Mouse (Mus musculus) MEL (cell line): Measurements from ENCODE around the gene Catsper4. TPM values are rescaled to one million over a fixed set of nuclear protein-coding genes. Genes with fewer than 3 reads are reported as not detected.
A peak's percentile ranks its signal among the peaks of the same experiment; 100 is the strongest.

Experiments used
- DNase-seq: peaks from one replicate; pipeline ENCODE4 v3.0.0; 2011; ENCODE audit warnings: low read depth, low spot score
- H3K27ac ChIP-seq: 2 replicates; pipeline ENCODE4 v1.5.1; 2012; ENCODE audit warnings: low read depth, mild to moderate bottlenecking, control low read depth, low read length, moderate library complexity; ENCODE audit not compliant: control insufficient read depth
- H3K27me3 ChIP-seq, 2 experiments: fragments of 150-350 bp in 1 of 2; sonication (generic) in 1 of 2; 2 replicates each; pipeline ENCODE4 v1.6.1; 2012; ENCODE audit warnings: low read length in 2 of 2, mild to moderate bottlenecking in 2 of 2, improper control_type of control experiment in 1 of 2, moderate library complexity in 1 of 2; ENCODE audit not compliant: insufficient read depth in 2 of 2, control insufficient read depth in 1 of 2
- H3K36me3 ChIP-seq, 2 experiments: 2 replicates each; pipeline ENCODE4 v1.6.1; 2012 to 2014; ENCODE audit warnings: low read length in 2 of 2, improper control_type of control experiment in 1 of 2, inconsistent platforms in 1 of 2, mild to moderate bottlenecking in 1 of 2; ENCODE audit not compliant: insufficient read depth in 2 of 2, control insufficient read depth in 1 of 2
- H3K4me1 ChIP-seq, 2 experiments: fragments of 150-350 bp in 1 of 2; sonication (generic) in 1 of 2; 2 replicates each; pipeline ENCODE4 v1.6.1; 2012; ENCODE audit warnings: low read length in 2 of 2, improper control_type of control experiment in 1 of 2, mild to moderate bottlenecking in 1 of 2; ENCODE audit not compliant: insufficient read depth in 2 of 2, control insufficient read depth in 1 of 2
- H3K4me3 ChIP-seq, 2 experiments: fragments of 150-350 bp in 1 of 2; sonication (generic) in 1 of 2; 2 replicates each; pipeline ENCODE4 v1.5.1; 2012; ENCODE audit warnings: low read depth in 2 of 2, low read length in 2 of 2, mild to moderate bottlenecking in 2 of 2, moderate library complexity in 2 of 2, control low read depth in 1 of 2, improper control_type of control experiment in 1 of 2; ENCODE audit not compliant: control insufficient read depth in 1 of 2, insufficient read depth in 1 of 2
- H3K79me2 ChIP-seq: 2 replicates; pipeline ENCODE4 v1.6.1; 2012; ENCODE audit warnings: mild to moderate bottlenecking, low read length, moderate library complexity; ENCODE audit not compliant: control insufficient read depth, poor library complexity, insufficient read depth
- H3K9ac ChIP-seq: 2 replicates; pipeline ENCODE4 v1.6.1; 2012; ENCODE audit warnings: low read depth, mild to moderate bottlenecking, control low read depth, low read length, moderate library complexity; ENCODE audit not compliant: control insufficient read depth, poor library complexity, severe bottlenecking
- H3K9me3 ChIP-seq: fragments of 150-350 bp; sonication (generic); replicated peaks from 2 replicates; pipeline ENCODE4 v1.6.1; 2012; ENCODE audit warnings: mild to moderate bottlenecking, low read length, improper control_type of control experiment, moderate library complexity; ENCODE audit not compliant: insufficient read depth
- BHLHE40 ChIP-seq: IDR thresholded peaks from 2 replicates; pipeline ENCODE4 v1.6.1; 2012; ENCODE audit warnings: low read depth, mild to moderate bottlenecking, inconsistent platforms, low read length, improper control_type of control experiment, borderline replicate concordance
- CTCF ChIP-seq, 3 experiments: IDR thresholded peaks in 2 of 3; conservative IDR thresholded peaks in 1 of 3; 2 replicates each; pipeline ENCODE4 v1.5.1; 2011 to 2012; ENCODE audit warnings: low read length in 3 of 3, low read depth in 2 of 3, mild to moderate bottlenecking in 2 of 3, improper control_type of control experiment in 1 of 3, inconsistent platforms in 1 of 3, mixed read lengths in 1 of 3, moderate library complexity in 1 of 3; ENCODE audit not compliant: control insufficient read depth in 1 of 3, insufficient read depth in 1 of 3, poor library complexity in 1 of 3, severe bottlenecking in 1 of 3
- ELF1 ChIP-seq: IDR thresholded peaks from 2 replicates; pipeline ENCODE4 v1.6.1; 2014; ENCODE audit warnings: low read depth, mild to moderate bottlenecking, inconsistent platforms, low read length, improper control_type of control experiment, moderate library complexity
- ETS1 ChIP-seq: IDR thresholded peaks from 2 replicates; pipeline ENCODE4 v1.6.1; 2012; ENCODE audit warnings: low read depth, mild to moderate bottlenecking, inconsistent platforms, low read length, improper control_type of control experiment, moderate library complexity
- GABPA ChIP-seq: IDR thresholded peaks from 2 replicates; pipeline ENCODE4 v1.6.1; 2012; ENCODE audit warnings: low read depth, mild to moderate bottlenecking, inconsistent platforms, low read length, improper control_type of control experiment, moderate library complexity
- HCFC1 ChIP-seq: IDR thresholded peaks from 2 replicates; pipeline ENCODE4 v1.6.1; 2012; ENCODE audit warnings: low read depth, mild to moderate bottlenecking, inconsistent platforms, low read length, improper control_type of control experiment, moderate library complexity
- JUND ChIP-seq: IDR thresholded peaks from 2 replicates; pipeline ENCODE4 v1.6.1; 2011; ENCODE audit warnings: low read depth, mild to moderate bottlenecking, improper control_type of control experiment, low read length
- MAFK ChIP-seq: IDR thresholded peaks from 2 replicates; pipeline ENCODE4 v1.6.1; 2011; ENCODE audit warnings: low read depth, mild to moderate bottlenecking, low read length, improper control_type of control experiment, borderline replicate concordance
- MAX ChIP-seq: IDR thresholded peaks from 2 replicates; pipeline ENCODE4 v1.6.1; 2011; ENCODE audit warnings: low read length, improper control_type of control experiment
- MEF2A ChIP-seq: IDR thresholded peaks from 2 replicates; pipeline ENCODE4 v1.6.1; 2014; ENCODE audit warnings: low read depth, mild to moderate bottlenecking, inconsistent platforms, low read length, improper control_type of control experiment; ENCODE audit not compliant: poor library complexity, insufficient replicate concordance, severe bottlenecking; ENCODE audit errors: extremely low read depth
- MXI1 ChIP-seq: IDR thresholded peaks from 2 replicates; pipeline ENCODE4 v1.6.1; 2011; ENCODE audit warnings: mild to moderate bottlenecking, low read depth, low read length, improper control_type of control experiment
- MYB ChIP-seq: IDR thresholded peaks from 2 replicates; pipeline ENCODE4 v1.6.1; 2011; ENCODE audit warnings: mild to moderate bottlenecking, low read depth, low read length, improper control_type of control experiment
- MYC ChIP-seq: IDR thresholded peaks from 2 replicates; pipeline ENCODE4 v1.6.1; 2011; ENCODE audit warnings: low read depth, mild to moderate bottlenecking, low read length, improper control_type of control experiment, moderate library complexity
- NELFE ChIP-seq: IDR thresholded peaks from 2 replicates; pipeline ENCODE4 v1.6.1; 2011; ENCODE audit warnings: low read depth, low read length, improper control_type of control experiment
- NRF1 ChIP-seq: IDR thresholded peaks from 2 replicates; pipeline ENCODE4 v1.6.1; 2014; ENCODE audit warnings: low read depth, mild to moderate bottlenecking, inconsistent platforms, low read length, improper control_type of control experiment, moderate library complexity; ENCODE audit not compliant: poor library complexity, insufficient read depth, severe bottlenecking
- POLR2A ChIP-seq, 2 experiments: IDR thresholded peaks; 2 replicates each; pipeline ENCODE4 v1.6.1; 2011 to 2012; ENCODE audit warnings: low read length in 2 of 2, mild to moderate bottlenecking in 2 of 2, control low read depth in 1 of 2, improper control_type of control experiment in 1 of 2, low read depth in 1 of 2, moderate library complexity in 1 of 2; ENCODE audit not compliant: control insufficient read depth in 1 of 2, insufficient read depth in 1 of 2, poor library complexity in 1 of 2
- POLR2AphosphoS2 ChIP-seq: IDR thresholded peaks from 2 replicates; pipeline ENCODE4 v1.6.1; 2011; ENCODE audit warnings: low read length, improper control_type of control experiment
- RAD21 ChIP-seq: IDR thresholded peaks from 2 replicates; pipeline ENCODE4 v1.6.1; 2011; ENCODE audit warnings: mild to moderate bottlenecking, low read depth, low read length, improper control_type of control experiment
- RCOR1 ChIP-seq: IDR thresholded peaks from 2 replicates; pipeline ENCODE4 v1.6.1; 2012; ENCODE audit warnings: low read depth, mild to moderate bottlenecking, inconsistent platforms, low read length, improper control_type of control experiment
- SIN3A ChIP-seq: IDR thresholded peaks from 2 replicates; pipeline ENCODE4 v1.6.1; 2012; ENCODE audit warnings: low read length, improper control_type of control experiment, inconsistent platforms
- TAL1 ChIP-seq: IDR thresholded peaks from 2 replicates; pipeline ENCODE4 v1.6.1; 2012; ENCODE audit warnings: mild to moderate bottlenecking, inconsistent platforms, low read length, moderate library complexity, mixed read lengths
- ZMIZ1 ChIP-seq: IDR thresholded peaks from 2 replicates; pipeline ENCODE4 v1.6.1; 2012; ENCODE audit warnings: low read depth, mild to moderate bottlenecking, inconsistent platforms, low read length, improper control_type of control experiment, moderate library complexity
- ZNF384 ChIP-seq: IDR thresholded peaks from 2 replicates; pipeline ENCODE4 v1.6.1; 2012; ENCODE audit warnings: low read depth, mild to moderate bottlenecking, inconsistent platforms, low read length, improper control_type of control experiment
- polyA plus RNA-seq, 2 experiments: library from polyadenylated mRNA; stranded (reverse) in 1 of 2; unstranded in 1 of 2; fragments of >175 nt in 1 of 2; fragments of >200 nt in 1 of 2; gene quantifications; 2 replicates each; pipeline versions ENCODE4 v1.2.1 to v1.2.4; 2012; ENCODE audit warnings: low replicate concordance in 2 of 2, low read depth in 1 of 2; ENCODE audit not compliant: insufficient read length in 2 of 2, insufficient read depth in 1 of 2, missing spikeins in 1 of 2
- total RNA-seq: library from RNA; depleted of rRNA; stranded (reverse); fragments of 300-350 nt; gene quantifications from 2 replicates; pipeline ENCODE4 v1.2.3, GENCODE M21; 2012

Catsper4 gene
- total and polyA plus RNA-seq, 3 experiments: not detected

- TF ChIP-seq ETS1 (peak; percentile 55; the same call in 1 of the 2 replicates), HCFC1 (peak; percentile 74), POLR2A (IDR thresholded peaks at IDR 0.05; ENCODE audit: control insufficient read depth in 1 of 2, insufficient read depth in 1 of 2, low read depth in 1 of 2, low read length in 2 of 2, poor library complexity in 1 of 2) (peak; percentile 32 to 78; a peak in 2 of 4 replicates), BHLHE40 (peak; percentile 64; the same call in 1 of the 2 replicates), RAD21 (no peak), ELF1 (0 out of 2 replicates have a peak, but pooled peaks have one; percentile 31), MAX (peak; percentile 38; the same call in 1 of the 2 replicates), SIN3A (peak; percentile 80), NELFE (peak; percentile 73), MXI1 (peak; percentile 63; the same call in 1 of the 2 replicates), ZNF384 (no peak), ZMIZ1 (no peak; the same call in none of the 2 replicates), TAL1 (peak; percentile 79), MYB (peak; percentile 47; the same call in 1 of the 2 replicates), POLR2AphosphoS2 (no peak), MAFK (no peak), MEF2A (no peak)
- TF ChIP-seq, all 39 proteins: peak for 21
Observed at GRCm38 (mm10) chr4:134273417-134274345, 46.5 kb upstream of the Catsper4 start (continued).

DNA sequence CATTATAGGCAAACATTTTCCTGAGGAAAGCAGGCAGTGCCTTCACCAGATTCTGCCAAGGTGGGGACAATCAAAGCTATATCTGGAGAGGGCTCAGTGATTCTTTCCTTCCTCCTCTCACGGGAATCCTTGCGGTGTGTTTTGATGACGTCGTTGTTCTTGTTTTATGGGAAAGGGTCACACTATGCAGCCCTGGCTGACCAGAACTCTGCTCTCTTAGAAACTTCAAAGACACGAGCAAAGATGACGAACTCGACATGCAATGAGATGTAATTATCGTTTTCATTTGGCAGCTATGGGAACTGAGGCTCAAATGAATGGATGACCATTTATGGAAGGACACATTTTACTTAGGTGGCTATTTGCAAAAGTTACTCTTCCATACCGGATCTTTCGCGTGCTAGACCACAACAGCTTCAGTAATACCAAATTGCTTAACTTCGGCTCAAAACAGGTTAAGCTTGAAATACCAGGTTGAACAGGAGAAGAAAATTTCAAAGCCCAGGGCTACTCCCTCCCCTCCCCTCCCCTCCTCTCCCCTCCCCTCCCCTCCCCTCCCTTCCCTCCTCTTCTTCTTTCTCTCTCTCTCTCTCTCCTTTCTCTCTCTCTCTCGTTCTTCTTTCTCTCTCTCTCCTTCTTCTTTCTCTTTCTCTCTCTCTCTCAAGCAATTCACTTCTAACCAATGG is 45.7 kb upstream of the Catsper4 start:
- H3K9ac ChIP-seq: peak overlapping the region; percentile 69
- TF ChIP-seq GABPA (no peak), CTCF (IDR thresholded peaks at IDR 0.05 in 2 of 3, conservative IDR thresholded peaks at IDR 0.05 in 1 of 3; ENCODE audit: control insufficient read depth in 1 of 3, insufficient read depth in 1 of 3, low read depth in 2 of 3, low read length in 3 of 3, poor library complexity in 1 of 3, severe bottlenecking in 1 of 3) (no peak), MYC (no peak), NRF1 (no peak), JUND (peak; percentile 59; the same call in 1 of the 2 replicates), RCOR1 (peak; percentile 70)
- H3K36me3 ChIP-seq: peaks cover 4 to 10% of the 10 kb centered on the region in 2 experiments; a peak in 3 of 4 replicates
- peak overlapping the region; percentile 85 for H3K27ac ChIP-seq
- no peaks in the 10 kb centered on the region; the same call in 1 of the 2 replicates for H3K79me2 ChIP-seq
- peak overlapping the region; percentile 65 to 87 for H3K4me3 ChIP-seq
- H3K4me1 ChIP-seq: peaks cover 4 to 12% of the 10 kb centered on the region in 2 experiments; a peak in 3 of 4 replicates
- DNase-seq: peak; percentile 58
- H3K9me3 ChIP-seq: no peaks in the 10 kb centered on the region
- H3K27me3 ChIP-seq: no peaks in the 10 kb centered on the region
